Mouse (Mus musculus) monocyte, adult 5-6 weeks (primary cell): ENCODE measurements around the gene Rhox12. TPM values are rescaled to one million over a fixed set of nuclear protein-coding genes. Genes with fewer than 3 reads are reported as not detected.

Source experiments
- ATAC-seq: fragments of 153-309, 156-312 bp; replicated peaks from 2 replicates; pipeline ENCODE4 v1.8.0; 2017; ENCODE audit warnings: mild to moderate bottlenecking; ENCODE audit not compliant: low TSS enrichment, insufficient number of reproducible peaks, severe bottlenecking, poor library complexity, low FRiP score
- total RNA-seq: library from RNA; stranded (forward); fragments of 200-1000, 200-491, 200-594 nt; gene quantifications from 3 replicates; pipeline ENCODE4 v1.2.3, GENCODE M21; 2017

Rhox12 gene
- not detected in 3 replicates for total RNA-seq

- ATAC-seq: no peak
Observed at GRCm38 (mm10) chrX:38110807-38111206, at the start of gene Rhox12. Gene Rhox12 (minus strand): TSS chrX:38110907.

GRCm38 (mm10) chrX:38159097-38159496 lies 48.4 kb upstream of the Rhox12 start:
- no peak for ATAC-seq

GRCm38 (mm10) chrX:38121478-38121877 lies 10.8 kb upstream of the Rhox12 start:
- ATAC-seq: no peak

GRCm38 (mm10) chrX:38120982-38121381 lies 10.3 kb upstream of the Rhox12 start, which contains the start of gene Rhox13:
Gene Rhox13 (plus strand): TSS chrX:38121219.
- ATAC-seq: no peak

- no peak for ATAC-seq
Observed at GRCm38 (mm10) chrX:38085041-38085440, 25.7 kb downstream of the Rhox12 start, which contains the start of gene Rhox11. Gene Rhox11 (minus strand): TSS chrX:38085141.

GRCm38 (mm10) chrX:38084226-38084625 lies 26.5 kb downstream of the Rhox12 start:
- no peak for ATAC-seq

- no peak for ATAC-seq
Observed at GRCm38 (mm10) chrX:38066175-38066574, 44.5 kb downstream of the Rhox12 start, which contains the start of gene Rhox10. Gene Rhox10 (plus strand): TSS chrX:38066475.

- ATAC-seq: no peak
Observed at GRCm38 (mm10) chrX:38061544-38061943, 49.2 kb downstream of the Rhox12 start.

Other genes with a start within 250 kb of the Rhox12 start
- gene Rhox8, start 232.0 kb downstream of the Rhox12 start, total RNA-seq: not detected in 3 replicates
- gene Rhox7b, start 213.7 kb downstream of the Rhox12 start, total RNA-seq: not detected in 3 replicates
- not detected in 3 replicates for gene Rhox9, start 209.1 kb downstream of the Rhox12 start, total RNA-seq
- gene Btg1-ps1, start 92.1 kb downstream of the Rhox12 start, total RNA-seq: not detected in 3 replicates
- not detected in 3 replicates for gene Btg1-ps2, start 67.8 kb downstream of the Rhox12 start, total RNA-seq
- not detected in 3 replicates for gene Rhox10, start 44.4 kb downstream of the Rhox12 start, total RNA-seq
- not detected in 3 replicates for gene Rhox11, start 25.8 kb downstream of the Rhox12 start, total RNA-seq
- gene Rhox13, start 10.3 kb upstream of the Rhox12 start, total RNA-seq: not detected in 3 replicates
- 23.9 to 32.8 TPM (median 25.2 TPM) in 3 replicates for gene Zbtb33, start 78.9 kb upstream of the Rhox12 start, total RNA-seq
- gene Tmem255a, start 141.5 kb upstream of the Rhox12 start, total RNA-seq: not detected in 3 replicates
- gene Atp1b4, start 205.3 kb upstream of the Rhox12 start, total RNA-seq: not detected in 3 replicates